Mouse (Mus musculus) kidney, adult 8-10 months (tissue): ENCODE measurements at regions not wholly inside any gene's neighbourhood (a gene's known extent, or its start where the extent isn't known, plus 50 kb on each side); places are given as distances from the start of the nearest gene placed in this dataset.

Experiments used
- DNase-seq, 2 experiments: peaks; one replicate each; pipeline ENCODE4 v3.0.0; 2022

GRCm38 (mm10) chr6:139010501-139010900, 352.2 kb upstream of the Igbp1b start:
- no peak for DNase-seq
